Mouse (Mus musculus) cerebellum, adult 2 months (tissue): ENCODE results near the gene Mfsd6. TPM values are rescaled to one million over a fixed set of nuclear protein-coding genes. Genes with fewer than 3 reads are reported as not detected.

Experiments
- DNase-seq, 2 experiments: peaks; one replicate each; pipeline ENCODE4 v3.0.0; 2021
- H3K27ac ChIP-seq: fragments of 200-500 bp; 2 replicates; pipeline ENCODE4 v1.5.1; 2012; ENCODE audit warnings: low read length, control low read depth, inconsistent platforms; ENCODE audit not compliant: insufficient read depth
- H3K27me3 ChIP-seq: fragments of 200-500 bp; 2 replicates; pipeline ENCODE4 v1.6.1; 2012; ENCODE audit warnings: inconsistent platforms, mild to moderate bottlenecking, low read length, moderate library complexity; ENCODE audit not compliant: control insufficient read depth, insufficient read depth
- H3K4me1 ChIP-seq: fragments of 200-500 bp; 2 replicates; pipeline ENCODE4 v1.6.1; 2011; ENCODE audit warnings: low read length; ENCODE audit not compliant: control insufficient read depth, insufficient read depth
- H3K4me3 ChIP-seq: fragments of 200-500 bp; replicated peaks from 2 replicates; pipeline ENCODE3; 2011; ENCODE audit warnings: mild to moderate bottlenecking, low read depth, low read length, control low read depth; ENCODE audit not compliant: insufficient read depth
- CTCF ChIP-seq: fragments of 200-500 bp; IDR thresholded peaks from 2 replicates; pipeline ENCODE4 v1.5.1; 2011; ENCODE audit warnings: low read depth, mild to moderate bottlenecking, control low read depth, low read length, moderate library complexity, borderline replicate concordance; ENCODE audit not compliant: insufficient read depth
- POLR2A ChIP-seq: fragments of 200-500 bp; IDR thresholded peaks from 2 replicates; pipeline ENCODE4 v1.6.1; 2011; ENCODE audit warnings: low read length, control low read depth, borderline replicate concordance; ENCODE audit not compliant: insufficient read depth
- WGBS: fragments of 180-500 bp; shearing (Covaris S2); methylation state at CpG from one replicate; pipeline ENCODE4 v1.1.7; 2018; 5-methylcytosine and 5-hydroxymethylcytosine counted together
- polyA plus RNA-seq: library from polyadenylated mRNA; depleted of rRNA; stranded (reverse); fragments of >200 nt; gene quantifications from 2 replicates; pipeline ENCODE4 v1.2.3, GENCODE M21; 2012

Gene Mfsd6
- polyA plus RNA-seq, 1 experiment = 51.5 TPM

DNA sequence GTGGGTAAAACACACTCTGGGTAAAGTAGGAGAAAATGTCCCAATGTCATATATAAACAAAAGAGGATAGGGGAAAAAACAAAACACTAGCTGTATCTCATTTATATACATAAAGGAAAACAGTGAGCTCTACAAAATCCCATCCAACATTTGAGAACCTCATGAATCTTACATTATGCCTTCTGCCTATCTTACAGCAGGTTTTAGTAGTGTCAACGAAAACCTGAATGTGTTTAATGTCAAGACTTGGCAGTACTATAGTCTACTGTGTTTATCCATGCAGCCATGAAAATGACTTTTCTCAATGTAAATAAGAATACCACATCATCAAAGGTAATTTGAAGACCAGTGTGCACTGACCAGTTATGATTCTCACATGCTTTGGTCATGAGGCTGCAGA, 57.3 kb downstream of the Mfsd6 start:
- Histone ChIP-seq H3K4me3 (no peak overlapping the region), H3K27me3 (no peaks in the 10 kb centered on the region), H3K27ac (no peak overlapping the region), H3K4me1 (no peaks in the 10 kb centered on the region)
- no peak for TF ChIP-seq CTCF
- no peak for TF ChIP-seq POLR2A
- DNase-seq = no peak
- 79% methylated on average over 1 of the region's 1 CpGs for WGBS

- WGBS = 48% methylated on average over 7 of the region's 7 CpGs
- no peak overlapping the region for H3K27ac ChIP-seq
Measured at GRCm38 (mm10) chr1:52668743-52669323, 58.4 kb downstream of the Mfsd6 start.

DNA sequence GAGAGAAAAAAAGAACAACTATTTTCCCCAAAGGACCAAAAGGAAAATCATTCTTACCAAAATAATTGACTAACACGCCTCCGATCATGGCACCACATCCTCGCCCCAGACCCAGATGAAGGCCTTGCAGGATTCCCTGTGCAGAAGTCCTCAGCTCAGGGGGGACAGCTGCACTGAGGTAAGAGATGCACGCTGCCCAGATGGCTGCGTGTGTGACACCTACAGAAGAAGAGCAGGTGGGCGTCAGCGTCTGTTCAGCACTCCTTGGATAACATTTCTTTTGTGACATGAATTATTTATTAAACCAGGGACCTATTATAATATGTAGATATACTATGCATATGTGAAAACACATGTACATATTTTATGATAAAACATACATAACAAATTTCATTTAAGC, 64.0 kb downstream of the Mfsd6 start:
- Histone ChIP-seq H3K4me3 (no peak overlapping the region), H3K27ac (no peak overlapping the region), H3K27me3 (no peaks in the 10 kb centered on the region), H3K4me1 (no peaks in the 10 kb centered on the region)
- TF ChIP-seq CTCF (no peak), POLR2A (no peak)
- 73% methylated on average over 7 of the region's 7 CpGs for WGBS
- DNase-seq = no peak

More at GRCm38 (mm10) chr1:52668743-52669323, 58.4 kb downstream of the Mfsd6 start:
- Histone ChIP-seq H3K27me3 (no peaks in the 10 kb centered on the region), H3K4me1 (no peaks in the 10 kb centered on the region), H3K4me3 (no peak overlapping the region)
- no peak for TF ChIP-seq CTCF
- no peak for TF ChIP-seq POLR2A
- DNase-seq = no peak

DNA sequence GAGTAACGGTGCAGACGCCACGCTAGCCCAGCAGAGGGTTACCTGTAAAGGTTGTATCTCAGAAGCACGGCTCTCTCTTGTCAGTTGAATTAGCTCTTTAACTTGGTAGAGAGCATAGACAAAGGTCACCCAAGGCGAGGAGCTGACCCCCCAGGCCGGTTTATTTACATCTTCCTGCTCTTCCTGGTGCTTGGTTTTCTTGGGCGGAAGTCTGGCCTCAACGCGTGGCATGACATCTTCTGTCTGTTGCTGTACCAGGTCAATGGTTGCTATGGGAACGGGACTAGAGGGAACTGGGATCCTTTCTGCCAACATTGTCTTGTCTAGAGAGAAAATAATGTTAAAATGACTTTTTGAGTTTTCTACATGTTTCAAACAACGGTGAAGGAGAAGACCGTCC, 66.5 kb downstream of the Mfsd6 start:
- no peak for TF ChIP-seq POLR2A
- TF ChIP-seq CTCF = no peak
- 82% methylated on average over 12 of the region's 12 CpGs for WGBS
- no peaks in the 10 kb centered on the region for H3K4me1 ChIP-seq

DNA sequence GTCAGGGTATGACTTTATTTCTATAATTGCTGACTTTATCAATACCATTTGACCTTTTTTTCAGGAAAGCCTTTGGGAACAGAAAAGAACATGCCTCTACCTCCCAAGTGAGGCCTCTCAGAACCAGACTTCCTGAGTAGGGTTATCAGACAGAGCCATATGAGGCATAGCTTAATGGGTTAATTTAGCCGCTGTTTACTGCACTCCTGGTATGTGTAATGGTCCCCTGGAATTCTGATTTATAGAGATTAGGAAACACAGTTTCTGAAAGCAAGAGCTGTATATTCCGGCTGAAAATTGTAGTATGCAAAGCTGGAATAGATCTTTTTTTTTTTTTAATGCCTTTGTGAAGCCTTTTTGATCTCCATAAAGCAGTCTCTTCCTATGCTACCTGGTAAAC, 67.0 kb downstream of the Mfsd6 start:
- Histone ChIP-seq H3K27me3 (no peaks in the 10 kb centered on the region), H3K4me3 (no peak overlapping the region), H3K27ac (no peak overlapping the region), H3K4me1 (no peaks in the 10 kb centered on the region)
- 92% methylated on average over 2 of the region's 2 CpGs for WGBS
- no peak for TF ChIP-seq POLR2A
- TF ChIP-seq CTCF = no peak
- no peak for DNase-seq

More for the DNA sequence above, 66.5 kb downstream of the Mfsd6 start:
- Histone ChIP-seq H3K27me3 (no peaks in the 10 kb centered on the region), H3K4me3 (no peak overlapping the region), H3K27ac (no peak overlapping the region)
- DNase-seq = no peak

GRCm38 (mm10) chr1:52658160-52658559, 69.1 kb downstream of the Mfsd6 start:
- no peaks in the 10 kb centered on the region for H3K27me3 ChIP-seq
- H3K4me1 ChIP-seq = no peaks in the 10 kb centered on the region
- H3K27ac ChIP-seq = no peak overlapping the region
- DNase-seq = no peak
- no peak overlapping the region for H3K4me3 ChIP-seq
- 86% methylated on average over 7 of the region's 7 CpGs for WGBS
- TF ChIP-seq POLR2A (no peak), CTCF (no peak)

GRCm38 (mm10) chr1:52655153-52655552, 72.1 kb downstream of the Mfsd6 start:
- 82% methylated on average over 4 of the region's 4 CpGs for WGBS
- TF ChIP-seq POLR2A = no peak
- no peak for TF ChIP-seq CTCF

DNA sequence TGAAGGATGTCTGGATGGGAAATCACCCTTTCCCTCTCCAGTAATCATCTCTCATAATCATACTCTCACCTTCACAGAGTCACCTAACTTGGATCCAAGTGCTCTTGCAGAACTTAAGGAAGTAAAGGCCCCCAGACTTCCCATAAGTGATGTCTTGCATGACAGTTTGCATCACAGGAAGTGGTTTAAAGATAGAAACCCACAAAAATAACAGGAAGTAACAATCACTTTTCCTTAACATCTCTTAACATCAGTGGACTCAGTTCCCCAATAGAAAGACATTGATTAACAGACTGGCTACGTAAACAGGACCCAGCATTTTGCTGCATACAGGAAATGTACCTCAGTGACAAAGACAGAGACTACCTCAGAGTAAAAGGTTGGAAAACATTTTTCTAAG, 73.9 kb downstream of the Mfsd6 start:
- WGBS = 96% methylated on average over 1 of the region's 1 CpGs
- TF ChIP-seq CTCF (no peak), POLR2A (no peak)
- DNase-seq = no peak
- H3K4me1 ChIP-seq = no peaks in the 10 kb centered on the region
- H3K27me3 ChIP-seq = no peaks in the 10 kb centered on the region
- no peak overlapping the region for H3K27ac ChIP-seq
- no peak overlapping the region for H3K4me3 ChIP-seq

More at GRCm38 (mm10) chr1:52655153-52655552, 72.1 kb downstream of the Mfsd6 start:
- DNase-seq = no peak
- Histone ChIP-seq H3K4me1 (no peaks in the 10 kb centered on the region), H3K4me3 (no peak overlapping the region), H3K27ac (no peak overlapping the region), H3K27me3 (no peaks in the 10 kb centered on the region)
